Mouse (Mus musculus) ovary, postnatal 14 days (tissue): ENCODE measurements around the gene Ankrd26.

Experiments
- DNase-seq: peaks from one replicate; pipeline ENCODE4 v3.0.0; 2022; ENCODE audit warnings: low spot score

The Ankrd26 gene

DNA sequence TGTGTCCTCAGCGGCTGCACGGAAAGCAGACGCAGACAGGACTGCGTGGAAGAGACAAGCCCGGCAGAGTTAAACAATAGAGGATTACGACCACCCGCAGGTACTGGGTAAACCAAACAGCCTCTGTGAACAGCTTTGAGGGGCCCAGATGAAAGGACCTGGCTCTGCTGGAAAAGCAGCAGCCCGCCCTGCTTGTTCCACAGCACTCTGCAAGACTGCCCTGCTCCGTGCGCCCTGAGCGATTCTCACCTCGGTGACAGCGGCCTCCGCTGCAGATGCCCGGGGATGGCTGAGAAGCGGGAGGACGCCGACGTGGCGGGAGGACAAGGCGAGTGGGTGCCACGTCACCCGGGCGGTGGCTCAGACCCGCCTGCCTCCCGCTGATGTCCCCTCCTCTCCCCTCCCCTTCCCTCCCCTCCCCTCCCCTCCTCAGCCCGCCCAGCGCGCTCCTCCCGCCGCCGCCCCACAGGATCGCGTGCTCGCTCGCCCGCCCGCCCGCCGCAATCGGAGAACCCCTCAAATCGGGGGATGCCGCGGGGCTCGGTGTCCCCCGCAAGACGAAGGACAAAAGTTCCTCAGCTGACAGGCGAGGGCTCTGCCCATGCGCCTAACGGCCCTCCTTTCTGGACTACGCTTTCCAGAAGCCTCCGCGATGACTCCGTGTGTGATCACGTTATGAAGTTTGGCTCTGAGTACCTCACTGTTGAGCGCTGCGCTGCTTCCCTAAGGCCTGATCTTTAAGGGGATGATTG is 82.9 kb downstream of the Ankrd26 start, which contains the start of gene Zfp9:
Gene Zfp9 (minus strand): TSS at position 364 of the 752 bp plus-strand sequence.
- peak; percentile 51 for DNase-seq

DNA sequence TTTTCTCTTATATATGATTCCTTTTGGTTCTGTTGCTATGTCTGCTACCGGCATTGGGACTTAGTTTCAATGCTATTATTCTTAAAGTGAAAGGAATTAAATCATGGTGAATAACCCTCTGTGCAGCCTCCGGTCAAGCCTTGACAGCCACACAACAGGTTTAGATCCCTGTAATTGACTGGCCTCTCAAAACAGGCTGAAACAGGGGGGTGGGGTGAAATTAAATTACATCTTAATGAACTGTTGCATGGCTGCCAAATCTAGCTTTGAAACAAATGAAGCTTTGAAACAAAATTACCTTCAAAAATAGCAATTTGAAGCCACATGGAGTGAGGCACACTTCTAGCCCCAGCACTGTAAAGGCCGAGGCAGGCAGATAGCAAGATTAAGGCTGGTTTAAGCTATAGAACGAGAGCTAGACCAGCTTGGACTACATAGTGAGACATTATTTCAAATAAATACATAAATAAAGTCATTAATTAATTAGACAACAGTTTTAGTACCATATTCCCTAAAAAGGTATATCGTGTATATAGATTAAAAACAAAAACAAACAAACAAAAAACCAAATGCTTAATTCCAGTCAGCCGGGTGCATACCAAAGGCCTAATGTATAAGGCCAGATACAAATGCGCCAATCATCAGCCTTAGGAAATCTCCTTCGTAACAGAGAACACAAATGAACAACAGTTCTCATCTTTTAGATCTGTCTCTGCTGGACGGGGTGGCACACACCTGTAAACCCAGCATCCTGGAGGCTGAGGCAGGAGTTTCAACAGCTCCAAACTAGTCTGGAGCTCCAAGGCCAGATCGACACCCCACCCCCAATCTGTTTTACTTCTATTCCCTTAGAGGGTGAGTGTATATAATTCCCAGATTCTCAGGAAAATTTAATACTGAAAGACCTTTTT is 83.9 kb downstream of the Ankrd26 start:
- DNase-seq = no peak

DNA sequence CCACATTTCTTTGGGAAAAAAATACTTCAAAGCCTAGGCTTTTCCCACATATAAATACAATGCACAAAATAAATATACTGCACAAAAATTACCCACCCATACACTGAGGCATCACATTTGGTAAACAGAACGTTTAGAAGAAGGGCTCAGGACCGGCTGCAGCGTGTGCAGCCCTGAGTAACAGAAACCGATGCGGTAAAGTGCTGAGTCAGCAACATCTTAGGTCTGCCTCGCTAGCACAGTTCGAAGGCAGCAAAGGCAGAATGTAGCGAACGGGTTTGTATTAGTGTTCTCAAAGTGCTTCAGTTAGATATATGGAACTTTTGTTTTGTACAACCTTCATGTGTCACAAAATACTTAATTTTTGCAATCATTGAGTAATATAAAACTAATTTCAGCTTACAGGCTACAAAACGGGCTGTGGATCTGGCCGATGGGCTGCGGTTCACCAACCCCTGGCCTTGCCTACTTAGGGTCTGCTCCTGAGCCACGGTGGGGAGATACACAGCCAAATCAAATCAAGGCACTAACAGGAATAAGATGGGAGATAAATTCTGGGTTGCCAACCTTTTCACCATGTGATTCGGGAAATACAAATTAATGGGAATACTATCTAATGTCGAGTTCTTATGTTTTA is 99.8 kb downstream of the Ankrd26 start:
- DNase-seq = no peak

DNA sequence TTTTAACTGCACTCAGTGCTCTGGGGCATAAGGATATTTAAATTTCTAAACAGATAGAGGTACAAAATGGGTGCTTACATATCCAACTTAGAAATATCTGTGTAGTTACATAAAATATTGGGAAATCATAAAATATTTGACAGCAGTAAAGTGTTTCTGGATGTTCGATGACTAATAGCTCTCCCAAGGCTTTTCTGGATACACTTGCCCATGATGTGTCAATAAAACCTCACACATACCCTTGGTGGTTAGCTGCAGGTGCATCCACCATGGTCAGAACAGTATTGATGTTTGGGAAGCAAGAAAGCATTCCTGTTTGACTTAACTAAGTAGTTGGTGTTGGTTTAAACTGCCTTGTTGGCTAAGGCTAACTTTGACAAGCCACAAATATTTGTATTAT is 104.3 kb downstream of the Ankrd26 start:
- DNase-seq = no peak

DNA sequence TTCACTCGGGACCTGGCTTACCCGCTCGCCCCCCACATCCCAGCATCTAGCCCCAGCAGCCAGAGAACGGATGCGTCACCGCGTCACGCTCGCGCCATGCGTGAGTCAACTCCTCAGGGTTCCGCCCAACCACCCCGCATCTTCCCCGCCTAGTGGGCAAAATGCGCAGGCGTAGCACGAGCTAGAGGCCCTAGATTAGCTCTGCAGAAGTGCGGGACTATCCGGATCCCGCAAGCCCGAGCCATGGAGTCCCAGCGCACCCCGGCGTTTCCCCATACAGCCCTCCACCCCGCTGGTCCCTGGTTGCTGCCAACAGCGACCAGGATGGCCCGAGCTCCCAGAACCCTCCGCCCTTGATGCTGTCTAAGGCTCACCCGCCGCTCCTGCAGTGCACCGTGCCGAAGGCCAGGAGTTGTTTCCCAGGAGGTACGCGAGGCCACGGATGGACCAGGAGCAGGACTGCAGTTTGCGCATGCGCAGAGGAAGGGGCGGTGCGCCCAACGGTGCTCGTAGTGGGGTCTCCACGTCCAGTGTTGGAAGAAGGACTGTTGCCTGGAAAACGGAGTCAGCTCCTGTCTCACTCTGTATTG is 106.9 kb downstream of the Ankrd26 start, which contains the start of gene Zfp248:
Gene Zfp248 (minus strand): TSS at position 487 of the 590 bp plus-strand sequence.
- peak; percentile 79 for DNase-seq

DNA sequence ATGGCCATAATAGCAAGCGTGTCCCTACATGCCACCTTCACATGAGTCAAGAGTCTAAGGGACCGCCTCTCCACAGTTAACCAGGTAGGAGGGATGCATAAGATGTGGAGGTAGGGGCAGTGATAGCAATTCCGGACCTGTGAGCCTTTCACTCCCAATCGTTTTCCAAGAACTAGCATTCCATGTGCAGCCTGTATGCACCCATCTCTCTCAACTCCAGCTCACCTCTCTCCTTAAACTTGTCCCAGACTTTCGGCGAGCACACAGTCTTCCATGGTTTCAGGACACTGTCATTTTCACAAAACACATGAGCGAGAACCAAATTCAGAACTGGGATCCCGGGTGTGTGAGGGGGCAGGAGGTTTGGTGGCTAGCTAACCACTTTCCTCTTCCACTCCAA is 107.6 kb downstream of the Ankrd26 start:
- no peak for DNase-seq
